Mouse (Mus musculus): ENCODE results near the gene Csf2rb2.

DNA sequence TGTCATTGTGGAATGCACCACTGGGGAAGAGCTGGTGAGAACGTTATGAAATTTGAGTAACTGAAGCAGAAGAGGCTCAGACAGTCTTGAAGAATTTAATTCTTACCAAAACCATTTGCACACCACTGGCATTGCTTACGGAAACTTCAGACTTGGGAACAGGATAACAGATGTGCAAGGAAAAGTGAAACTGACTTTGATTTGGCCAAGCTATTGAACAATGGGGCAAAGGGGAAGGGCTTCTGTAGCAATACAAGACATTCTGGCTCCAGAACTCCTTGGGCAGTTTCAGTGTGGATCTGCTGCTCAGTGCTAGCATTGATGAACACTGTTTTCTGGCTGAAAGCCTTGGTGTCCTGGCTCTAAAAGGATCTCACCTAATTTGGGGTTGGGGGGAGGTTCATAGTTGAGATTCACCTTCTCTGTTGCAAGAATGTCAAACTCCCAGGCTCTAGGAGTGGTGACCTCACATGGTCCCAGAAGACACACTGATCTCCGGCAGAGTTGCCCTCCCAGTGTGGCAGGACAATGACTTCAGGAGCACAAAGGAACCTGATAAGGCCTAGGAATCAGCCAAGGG lies 46.2 kb upstream of the Csf2rb2 start:
- TF ChIP-seq ZMIZ1 (IDR thresholded peaks at IDR 0.05; ENCODE audit: low read depth, low read length) = 0 out of 2 replicates have a peak, but pooled peaks have one; percentile 42
- TF ChIP-seq POLR2A (IDR thresholded peaks at IDR 0.05; ENCODE audit: low read depth, low read length) = no peak; the same call in 1 of the 2 replicates
- TF ChIP-seq EP300 (IDR thresholded peaks at IDR 0.05; ENCODE audit: low read length) = no peak
- TF ChIP-seq POLR2AphosphoS2 (IDR thresholded peaks at IDR 0.05; ENCODE audit: low read depth, low read length) = peak; percentile 86
- TF ChIP-seq SMC3 (IDR thresholded peaks at IDR 0.05; ENCODE audit: low read depth, low read length) = no peak
- TF ChIP-seq RCOR1 (conservative IDR thresholded peaks at IDR 0.05; ENCODE audit: low read depth, low read length) = 0 out of 2 replicates have a peak, but pooled peaks have one; percentile 33
- no peak for TF ChIP-seq MAZ (IDR thresholded peaks at IDR 0.05; ENCODE audit: low read depth, low read length)
- no peak for TF ChIP-seq HCFC1 (IDR thresholded peaks at IDR 0.05; ENCODE audit: low read depth, low read length)
- no peak for TF ChIP-seq MAFK (IDR thresholded peaks at IDR 0.05; ENCODE audit: insufficient replicate concordance, low read length)

Data from CH12.LX (cell line).